Mouse (Mus musculus): ENCODE measurements around the gene Eprs.

GRCm38 (mm10) chr1:185448936-185449335, 86.1 kb downstream of the Eprs start:
- TF ChIP-seq HCFC1 (IDR thresholded peaks at IDR 0.05; ENCODE audit: low read depth, low read length) (no peak), POLR2AphosphoS2 (IDR thresholded peaks at IDR 0.05; ENCODE audit: low read depth, low read length) (no peak), EP300 (IDR thresholded peaks at IDR 0.05; ENCODE audit: low read length) (no peak), CTCF (conservative IDR thresholded peaks at IDR 0.05 in 1 of 2, IDR thresholded peaks at IDR 0.05 in 1 of 2; ENCODE audit: low read depth in 2 of 2, low read length in 2 of 2) (no peak), MAFK (IDR thresholded peaks at IDR 0.05; ENCODE audit: insufficient replicate concordance, low read length) (no peak), SMC3 (IDR thresholded peaks at IDR 0.05; ENCODE audit: low read depth, low read length) (no peak), GABPA (IDR thresholded peaks at IDR 0.05; ENCODE audit: insufficient replicate concordance, low read depth, low read length) (no peak)
